Mouse (Mus musculus) adrenal gland, adult (tissue): Measurements from ENCODE around the gene Lpxn.

Experiments used
- DNase-seq, 2 experiments: peaks; one replicate each; pipeline ENCODE4 v3.0.0; 2022 to 2023; ENCODE audit warnings: low spot score in 1 of 2; ENCODE audit not compliant: inconsistent age in 2 of 2

Gene Lpxn

GRCm38 (mm10) chr19:12802830-12803229, 6.8 kb downstream of the Lpxn start:
- DNase-seq = peak; percentile 26 to 31

GRCm38 (mm10) chr19:12804237-12804636, 8.2 kb downstream of the Lpxn start:
- no peak for DNase-seq

GRCm38 (mm10) chr19:12805730-12806129, 9.7 kb downstream of the Lpxn start:
- peak in 1 of 2 experiments; percentile 65 for DNase-seq

- DNase-seq = no peak
Measured at GRCm38 (mm10) chr19:12806214-12806613, 10.2 kb downstream of the Lpxn start.

- DNase-seq = no peak
Measured at GRCm38 (mm10) chr19:12812644-12813364, 16.8 kb downstream of the Lpxn start.

- DNase-seq = no peak
Measured at GRCm38 (mm10) chr19:12813883-12814282, 17.9 kb downstream of the Lpxn start.

GRCm38 (mm10) chr19:12818507-12818906, 22.5 kb downstream of the Lpxn start:
- DNase-seq = no peak

- no peak for DNase-seq
Measured at GRCm38 (mm10) chr19:12820383-12820782, 24.4 kb downstream of the Lpxn start.

GRCm38 (mm10) chr19:12824549-12824948, 28.6 kb downstream of the Lpxn start:
- no peak for DNase-seq

GRCm38 (mm10) chr19:12830823-12831430, 34.9 kb downstream of the Lpxn start:
- DNase-seq = no peak

- peak in 1 of 2 experiments; percentile 63 for DNase-seq
Measured at GRCm38 (mm10) chr19:12831559-12831958, 35.6 kb downstream of the Lpxn start.

GRCm38 (mm10) chr19:12833625-12834024, 37.6 kb downstream of the Lpxn start:
- peak in 1 of 2 experiments; percentile 67 for DNase-seq

- no peak for DNase-seq
Measured at GRCm38 (mm10) chr19:12838507-12838906, 42.5 kb downstream of the Lpxn start.

- no peak for DNase-seq
Measured at GRCm38 (mm10) chr19:12846382-12846781, 50.4 kb downstream of the Lpxn start, which contains the start of gene Gm5244. TSS of gene Gm5244 (plus strand) at chr19:12846682.

GRCm38 (mm10) chr19:12856983-12857382, 61.0 kb downstream of the Lpxn start, which contains the start of gene Olfr1444:
TSS of gene Olfr1444 (plus strand) at chr19:12857283.
- DNase-seq = no peak
